Mouse (Mus musculus) liver, embryonic 14.5 days (tissue): ENCODE results near the gene Ccdc137.

Experiments used
- CTCF ChIP-seq: IDR thresholded peaks from 2 replicates; pipeline ENCODE4 v1.5.1; 2016; ENCODE audit warnings: antibody characterized with exemption, low read depth, control low read depth
- EP300 ChIP-seq: IDR thresholded peaks from 2 replicates; pipeline ENCODE4 v1.6.1; 2016; ENCODE audit warnings: antibody characterized with exemption, low read depth

- TF ChIP-seq CTCF (no peak), EP300 (no peak)
Observed at GRCm38 (mm10) chr11:120485251-120485650, 27.3 kb downstream of the Ccdc137 start.
